Mouse (Mus musculus) hindbrain, embryonic 15.5 days (tissue): ENCODE data around the gene Nkpd1. TPM values are rescaled to one million over a fixed set of nuclear protein-coding genes. Genes with fewer than 3 reads are reported as not detected.

Experiments used
- ATAC-seq: fragments of 200-750 bp; cut with Nextera tagmentation; 2 replicates; pipeline ENCODE4 v1.8.0; 2017; ENCODE audit warnings: low read depth, moderate number of reproducible peaks, moderate TSS enrichment; ENCODE audit not compliant: low FRiP score
- H3K27ac ChIP-seq: fragments of 300-500 bp; sonication (generic); replicated peaks from 2 replicates; pipeline ENCODE4 v1.5.1; 2015; ENCODE audit warnings: mild to moderate bottlenecking, inconsistent platforms
- H3K27me3 ChIP-seq: fragments of 300-500 bp; sonication (generic); 2 replicates; pipeline ENCODE4 v1.6.1; 2015; ENCODE audit warnings: control low read depth, inconsistent platforms
- H3K36me3 ChIP-seq: fragments of 300-500 bp; sonication (generic); 2 replicates; pipeline ENCODE4 v1.6.1; 2015; ENCODE audit warnings: control low read depth, inconsistent platforms
- H3K4me1 ChIP-seq: fragments of 300-500 bp; sonication (generic); replicated peaks from 2 replicates; pipeline ENCODE4 v1.6.1; 2015; ENCODE audit warnings: control low read depth, inconsistent platforms
- H3K4me2 ChIP-seq: fragments of 300-500 bp; sonication (generic); 2 replicates; pipeline ENCODE4 v1.6.1; 2015; ENCODE audit warnings: moderate library complexity, mild to moderate bottlenecking, inconsistent platforms
- H3K4me3 ChIP-seq: fragments of 300-500 bp; sonication (generic); 2 replicates; pipeline ENCODE4 v1.5.1; 2015; ENCODE audit warnings: mild to moderate bottlenecking, inconsistent platforms
- H3K9ac ChIP-seq: fragments of 300-500 bp; sonication (generic); 2 replicates; pipeline ENCODE4 v1.6.1; 2015; ENCODE audit warnings: inconsistent platforms
- H3K9me3 ChIP-seq: fragments of 300-500 bp; sonication (generic); 2 replicates; pipeline ENCODE4 v1.6.1; 2016; ENCODE audit warnings: control low read depth, inconsistent platforms
- WGBS: fragments of 180-500 bp; shearing (Covaris S2); methylation state at CpG from one replicate; pipeline ENCODE4 v1.1.7; 2015; 5-methylcytosine and 5-hydroxymethylcytosine counted together
- polyA plus RNA-seq: library from polyadenylated mRNA; unstranded; fragments of >200 nt; fragmentation: Nextera tagmentation; extraction: Ambion mirVana; gene quantifications from 2 replicates; pipeline ENCODE4 v1.2.1, GENCODE M21; 2015

The Nkpd1 gene
- polyA plus RNA-seq, 1 experiment from 2014 or later: 1.2 TPM

DNA sequence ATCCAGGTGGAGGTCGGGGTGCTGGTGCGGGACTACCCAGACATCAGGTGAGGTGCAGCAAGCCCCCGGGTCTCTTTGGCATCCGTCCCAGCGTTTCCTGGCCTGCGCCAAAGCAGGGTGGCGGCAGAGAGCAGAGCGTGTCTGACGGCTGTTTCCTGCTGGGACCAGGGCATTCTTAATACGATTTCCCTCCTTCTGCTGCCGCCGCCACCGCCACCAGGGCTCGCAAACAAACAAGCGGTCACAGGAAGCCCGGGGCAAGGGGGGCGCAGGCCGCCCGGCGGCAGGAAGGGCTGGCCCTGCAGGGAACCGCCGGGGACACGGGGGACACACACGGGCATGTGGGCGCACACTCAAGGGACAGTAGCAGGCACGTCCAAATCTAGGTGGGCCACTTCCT, 25.9 kb upstream of the Nkpd1 start:
- no peaks in the 10 kb centered on the region for H3K9me3 ChIP-seq
- no peak overlapping the region for H3K9ac ChIP-seq
- no peak for ATAC-seq
- H3K27me3 ChIP-seq: peaks cover 59% of the 10 kb centered on the region
- H3K27ac ChIP-seq: no peak overlapping the region
- H3K36me3 ChIP-seq: no peaks in the 10 kb centered on the region
- H3K4me2 ChIP-seq: peak overlapping the region; percentile 45
- 4% methylated on average over 26 of the region's 26 CpGs for WGBS
- peaks cover 13% of the 10 kb centered on the region for H3K4me1 ChIP-seq
- no peak overlapping the region for H3K4me3 ChIP-seq

DNA sequence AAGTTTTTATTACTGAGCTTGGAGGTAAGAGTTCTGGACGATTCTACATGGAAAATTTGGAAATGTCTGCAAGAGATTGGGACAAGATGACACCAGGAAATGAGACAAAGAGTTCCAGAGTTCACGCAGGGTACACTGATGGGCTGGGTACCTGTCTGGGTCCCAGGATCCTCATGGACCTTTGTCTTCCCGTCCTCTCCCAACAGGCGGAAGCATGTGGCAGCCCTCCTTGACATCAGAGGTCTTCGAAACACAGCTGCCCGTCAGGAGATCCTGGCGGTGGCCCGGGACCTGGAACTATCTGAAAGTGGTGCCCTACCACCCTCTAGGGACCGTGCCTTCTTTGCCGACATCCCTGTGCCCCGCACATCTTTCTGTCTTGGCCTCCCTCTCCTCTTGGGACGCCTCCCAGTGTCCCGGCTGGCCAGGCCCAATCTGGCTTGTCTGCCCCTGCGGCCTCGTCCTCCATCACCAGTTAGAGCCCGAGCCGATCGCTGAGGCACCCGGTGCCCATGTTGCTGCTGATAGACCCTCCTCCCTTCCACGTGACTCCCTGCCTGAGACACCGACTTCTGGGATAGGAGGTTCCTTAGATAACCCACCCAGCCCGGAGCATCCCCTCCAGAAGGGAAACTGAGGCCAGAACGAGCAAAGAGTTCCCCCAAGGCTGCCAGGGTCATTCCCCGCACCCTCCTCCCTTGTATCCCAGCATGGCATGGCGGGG, 22.7 kb upstream of the Nkpd1 start:
- H3K9ac ChIP-seq: no peak overlapping the region
- H3K4me3 ChIP-seq: no peak overlapping the region
- no peaks in the 10 kb centered on the region for H3K36me3 ChIP-seq
- 85% methylated on average over 25 of the region's 25 CpGs for WGBS
- no peak for ATAC-seq
- H3K27me3 ChIP-seq: peaks cover 33% of the 10 kb centered on the region
- H3K9me3 ChIP-seq: no peaks in the 10 kb centered on the region
- no peak overlapping the region for H3K4me2 ChIP-seq
- no peak overlapping the region for H3K27ac ChIP-seq
- peaks cover 6% of the 10 kb centered on the region for H3K4me1 ChIP-seq

- H3K27me3 ChIP-seq: peaks cover 25% of the 10 kb centered on the region
- no peak overlapping the region for H3K27ac ChIP-seq
- ATAC-seq: no peak
- peaks cover 5% of the 10 kb centered on the region; the same call in 1 of the 2 replicates for H3K4me1 ChIP-seq
- no peaks in the 10 kb centered on the region for H3K9me3 ChIP-seq
- H3K4me2 ChIP-seq: no peak overlapping the region
- no peak overlapping the region for H3K4me3 ChIP-seq
- WGBS: 64% methylated on average over 20 of the region's 20 CpGs
- H3K9ac ChIP-seq: no peak overlapping the region
- no peaks in the 10 kb centered on the region for H3K36me3 ChIP-seq
Observed at GRCm38 (mm10) chr7:19495521-19496213, 22.0 kb upstream of the Nkpd1 start.

- H3K4me2 ChIP-seq: no peak overlapping the region
- no peak overlapping the region for H3K27ac ChIP-seq
- H3K4me3 ChIP-seq: no peak overlapping the region
- peaks cover 20% of the 10 kb centered on the region for H3K27me3 ChIP-seq
- no peak for ATAC-seq
- H3K9me3 ChIP-seq: no peaks in the 10 kb centered on the region
- H3K4me1 ChIP-seq: peaks cover 5% of the 10 kb centered on the region; the same call in 1 of the 2 replicates
- no peaks in the 10 kb centered on the region for H3K36me3 ChIP-seq
- 62% methylated on average over 5 of the region's 5 CpGs for WGBS
- no peak overlapping the region for H3K9ac ChIP-seq
Observed at GRCm38 (mm10) chr7:19496214-19496555, 21.5 kb upstream of the Nkpd1 start.

DNA sequence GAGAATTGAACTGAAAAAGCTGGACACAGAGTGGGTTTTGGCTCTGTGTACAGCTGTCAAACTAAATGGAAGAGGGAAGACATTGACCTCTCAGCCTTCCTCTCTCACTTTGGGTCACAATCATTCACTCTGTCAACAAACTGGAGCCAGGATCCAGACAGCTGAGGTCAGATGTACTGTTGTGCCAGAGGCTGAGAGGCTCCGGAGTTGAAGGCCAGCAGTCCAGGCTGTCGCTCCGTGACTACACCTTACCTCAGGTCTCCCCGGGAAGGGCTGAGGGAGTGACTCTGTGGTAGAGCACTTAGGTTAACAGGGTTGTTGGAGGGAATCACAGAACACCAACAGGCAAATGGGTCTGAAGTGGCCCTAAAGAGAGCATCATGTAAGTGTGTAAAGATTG, 19.3 kb upstream of the Nkpd1 start:
- H3K36me3 ChIP-seq: no peaks in the 10 kb centered on the region
- H3K27me3 ChIP-seq: 0 out of 2 replicates have a peak, but pooled peaks cover 3% of the 10 kb centered on the region
- H3K4me2 ChIP-seq: no peak overlapping the region
- H3K4me3 ChIP-seq: no peak overlapping the region
- ATAC-seq: no peak
- no peaks in the 10 kb centered on the region for H3K9me3 ChIP-seq
- H3K4me1 ChIP-seq: no peaks in the 10 kb centered on the region
- H3K9ac ChIP-seq: no peak overlapping the region
- 93% methylated on average over 4 of the region's 4 CpGs for WGBS
- no peak overlapping the region for H3K27ac ChIP-seq

- WGBS: 69% methylated on average over 12 of the region's 12 CpGs
- Histone ChIP-seq H3K27ac (no peak overlapping the region), H3K4me3 (no peak overlapping the region), H3K9ac (no peak overlapping the region), H3K36me3 (no peaks in the 10 kb centered on the region), H3K27me3 (0 out of 2 replicates have a peak, but pooled peaks cover 2% of the 10 kb centered on the region), H3K4me2 (no peak overlapping the region), H3K4me1 (no peaks in the 10 kb centered on the region), H3K9me3 (no peaks in the 10 kb centered on the region)
- no peak for ATAC-seq
Observed at GRCm38 (mm10) chr7:19500420-19501363, 16.9 kb upstream of the Nkpd1 start.

DNA sequence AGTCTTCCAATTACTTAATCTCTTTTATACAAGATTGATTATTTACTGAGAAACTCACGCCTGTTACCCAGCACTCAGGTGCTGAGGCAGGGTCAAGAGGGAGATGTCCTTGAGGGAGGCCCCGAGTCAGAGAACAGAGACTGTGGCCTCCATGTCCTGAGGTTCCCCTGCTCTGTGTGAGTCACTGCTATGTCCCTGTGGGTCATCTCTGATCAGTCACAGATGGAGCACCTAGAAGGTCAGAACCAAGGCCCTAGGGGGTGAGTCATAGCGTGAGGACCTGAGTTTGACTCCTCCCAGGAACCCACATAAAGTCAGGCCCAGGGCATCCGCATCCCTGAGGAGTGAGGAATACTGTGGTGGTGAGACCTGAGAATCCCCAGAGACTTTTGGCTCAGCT, 16.0 kb upstream of the Nkpd1 start:
- Histone ChIP-seq H3K27ac (no peak overlapping the region), H3K4me1 (peaks cover 6% of the 10 kb centered on the region), H3K4me2 (no peak overlapping the region), H3K27me3 (0 out of 2 replicates have a peak, but pooled peaks cover 2% of the 10 kb centered on the region), H3K9me3 (no peaks in the 10 kb centered on the region), H3K36me3 (no peaks in the 10 kb centered on the region), H3K4me3 (no peak overlapping the region), H3K9ac (no peak overlapping the region)
- WGBS: 81% methylated on average over 4 of the region's 4 CpGs
- no peak for ATAC-seq

GRCm38 (mm10) chr7:19503481-19504068, 14.1 kb upstream of the Nkpd1 start:
- ATAC-seq: no peak
- no peak overlapping the region for H3K27ac ChIP-seq
- H3K4me3 ChIP-seq: no peak overlapping the region
- H3K36me3 ChIP-seq: no peaks in the 10 kb centered on the region
- H3K9me3 ChIP-seq: no peaks in the 10 kb centered on the region
- H3K9ac ChIP-seq: no peak overlapping the region
- 39% methylated on average over 5 of the region's 5 CpGs for WGBS
- H3K4me1 ChIP-seq: peaks cover 18% of the 10 kb centered on the region
- no peak overlapping the region for H3K4me2 ChIP-seq
- H3K27me3 ChIP-seq: 0 out of 2 replicates have a peak, but pooled peaks cover 2% of the 10 kb centered on the region

- Histone ChIP-seq H3K9ac (no peak overlapping the region), H3K9me3 (no peaks in the 10 kb centered on the region), H3K36me3 (no peaks in the 10 kb centered on the region), H3K27me3 (no peaks in the 10 kb centered on the region), H3K27ac (no peak overlapping the region), H3K4me3 (peak overlapping the region; percentile 65), H3K4me2 (peak overlapping the region; percentile 89), H3K4me1 (peaks cover 29% of the 10 kb centered on the region)
- WGBS: 23% methylated on average over 6 of the region's 6 CpGs
- ATAC-seq: no peak
Observed at GRCm38 (mm10) chr7:19506326-19506725, 11.3 kb upstream of the Nkpd1 start.

GRCm38 (mm10) chr7:19506969-19507611, 10.5 kb upstream of the Nkpd1 start:
- H3K4me3 ChIP-seq: peak overlapping the region; percentile 65
- H3K27ac ChIP-seq: peak overlapping the region; percentile 82
- no peaks in the 10 kb centered on the region for H3K9me3 ChIP-seq
- under 1% methylated on average over 71 of the region's 71 CpGs for WGBS
- peak; percentile 35; the same call in 1 of the 2 replicates for ATAC-seq
- peak overlapping the region; percentile 89 for H3K4me2 ChIP-seq
- peaks cover 29% of the 10 kb centered on the region for H3K4me1 ChIP-seq
- no peaks in the 10 kb centered on the region for H3K27me3 ChIP-seq
- no peaks in the 10 kb centered on the region for H3K36me3 ChIP-seq
- peak overlapping the region; percentile 60 for H3K9ac ChIP-seq

GRCm38 (mm10) chr7:19507612-19507981, 10.0 kb upstream of the Nkpd1 start:
- H3K4me2 ChIP-seq: peak overlapping the region; percentile 89
- no peaks in the 10 kb centered on the region for H3K36me3 ChIP-seq
- H3K27ac ChIP-seq: peak overlapping the region; percentile 82
- no peaks in the 10 kb centered on the region for H3K27me3 ChIP-seq
- H3K9ac ChIP-seq: peak overlapping the region; percentile 72
- H3K4me3 ChIP-seq: peak overlapping the region; percentile 65
- 3% methylated on average over 18 of the region's 18 CpGs for WGBS
- no peaks in the 10 kb centered on the region for H3K9me3 ChIP-seq
- no peak for ATAC-seq
- peaks cover 29% of the 10 kb centered on the region for H3K4me1 ChIP-seq
